Mouse (Mus musculus) liver, adult 2 months (tissue): ENCODE data around the gene Srsf1.

Experiments
- CTCF ChIP-seq: fragments of 200-500 bp; IDR thresholded peaks from 2 replicates; pipeline ENCODE4 v1.5.1; 2011; ENCODE audit warnings: low read depth, low read length, control low read depth
- POLR2A ChIP-seq: fragments of 200-500 bp; IDR thresholded peaks from 2 replicates; pipeline ENCODE4 v1.6.1; 2011; ENCODE audit warnings: low read length, control low read depth; ENCODE audit not compliant: insufficient read depth; ENCODE audit errors: extremely low read depth

DNA sequence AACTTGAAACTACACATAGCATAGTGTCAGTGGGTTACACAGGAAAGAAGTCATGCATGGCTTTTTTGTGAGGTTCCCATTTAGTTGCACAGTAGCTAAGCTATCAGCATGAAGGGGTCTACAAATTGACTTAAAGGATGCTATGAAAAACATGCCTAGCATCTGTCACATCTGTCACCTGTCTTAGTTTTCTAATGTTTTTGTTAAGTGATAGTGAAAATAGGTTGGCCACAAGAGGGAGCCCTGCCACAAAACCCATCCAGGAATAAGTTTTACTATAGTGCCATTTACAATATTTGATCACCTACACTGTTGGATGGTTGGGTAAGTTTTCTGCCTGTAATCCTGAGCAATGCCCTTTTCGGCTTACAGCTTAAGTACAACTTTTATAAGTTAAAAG lies 7.4 kb downstream of the Srsf1 start:
- peak; percentile 50 for TF ChIP-seq CTCF
- no peak for TF ChIP-seq POLR2A
